Mouse (Mus musculus) kidney, adult 2 months (tissue): ENCODE measurements around the gene Rorb. TPM values are rescaled to one million over a fixed set of nuclear protein-coding genes. Genes with fewer than 3 reads are reported as not detected.

Experiments
- DNase-seq: peaks from one replicate; pipeline ENCODE4 v3.0.0; 2021
- H3K27ac ChIP-seq: fragments of 200-500 bp; 2 replicates; pipeline ENCODE4 v1.5.1; 2012; ENCODE audit warnings: low read depth, low read length, control low read depth, inconsistent platforms; ENCODE audit not compliant: insufficient read depth
- H3K27me3 ChIP-seq: fragments of 200-500 bp; replicated peaks from 2 replicates; pipeline ENCODE4 v1.6.1; 2012; ENCODE audit warnings: mild to moderate bottlenecking, moderate library complexity, low read length, inconsistent platforms; ENCODE audit not compliant: control insufficient read depth, insufficient read depth
- H3K36me3 ChIP-seq: fragments of 200-500 bp; 2 replicates; pipeline ENCODE4 v1.6.1; 2012; ENCODE audit warnings: mild to moderate bottlenecking, moderate library complexity, low read length, inconsistent platforms; ENCODE audit not compliant: control insufficient read depth, insufficient read depth
- H3K4me1 ChIP-seq: fragments of 200-500 bp; 2 replicates; pipeline ENCODE4 v1.6.1; 2011; ENCODE audit warnings: low read length; ENCODE audit not compliant: control insufficient read depth, insufficient read depth
- H3K4me3 ChIP-seq: fragments of 200-500 bp; 2 replicates; pipeline ENCODE4 v1.5.1; 2011; ENCODE audit warnings: mild to moderate bottlenecking, low read depth, low read length, control low read depth; ENCODE audit not compliant: insufficient read depth
- CTCF ChIP-seq: fragments of 200-500 bp; conservative IDR thresholded peaks from 2 replicates; pipeline ENCODE4 v1.5.1; 2011; ENCODE audit warnings: low read depth, mild to moderate bottlenecking, control low read depth, low read length, moderate library complexity, mixed read lengths; ENCODE audit not compliant: insufficient read depth, insufficient read length
- POLR2A ChIP-seq: fragments of 200-500 bp; IDR thresholded peaks from one replicate; pipeline ENCODE4 v1.6.1; 2011; ENCODE audit warnings: low read depth, low read length, control low read depth
- WGBS: fragments of 180-500 bp; shearing (Covaris S2); methylation state at CpG from one replicate; pipeline ENCODE4 v1.1.7; 2018; 5-methylcytosine and 5-hydroxymethylcytosine counted together
- polyA plus RNA-seq: library from polyadenylated mRNA; depleted of rRNA; stranded (reverse); fragments of >200 nt; gene quantifications from 2 replicates; pipeline ENCODE4 v1.2.3, GENCODE M21; 2012

Rorb gene
- polyA plus RNA-seq, 1 experiment, result 0.06 TPM

- H3K36me3 ChIP-seq, result no peaks in the 10 kb centered on the region
- WGBS, result 63% methylated on average over 4 of the region's 4 CpGs
- H3K4me3 ChIP-seq, result no peak overlapping the region
- TF ChIP-seq POLR2A, result no peak
- TF ChIP-seq CTCF, result no peak
- no peak overlapping the region for H3K27ac ChIP-seq
- H3K27me3 ChIP-seq, result no peaks in the 10 kb centered on the region
- no peaks in the 10 kb centered on the region for H3K4me1 ChIP-seq
- no peak for DNase-seq
Observed at GRCm38 (mm10) chr19:18967307-18967706, 143.7 kb downstream of the Rorb start.

GRCm38 (mm10) chr19:18959862-18960261 lies 151.1 kb downstream of the Rorb start:
- Histone ChIP-seq H3K4me1 (no peaks in the 10 kb centered on the region), H3K27ac (no peak overlapping the region), H3K4me3 (no peak overlapping the region), H3K36me3 (no peaks in the 10 kb centered on the region), H3K27me3 (no peaks in the 10 kb centered on the region)
- no peak for DNase-seq
- WGBS, result 9% methylated on average over 3 of the region's 3 CpGs
- TF ChIP-seq CTCF, result no peak
- no peak for TF ChIP-seq POLR2A

GRCm38 (mm10) chr19:18952806-18953205 lies 158.2 kb downstream of the Rorb start:
- DNase-seq, result no peak
- 55% methylated on average over 3 of the region's 3 CpGs for WGBS
- Histone ChIP-seq H3K27me3 (no peaks in the 10 kb centered on the region), H3K36me3 (no peaks in the 10 kb centered on the region), H3K4me1 (no peaks in the 10 kb centered on the region), H3K27ac (no peak overlapping the region), H3K4me3 (no peak overlapping the region)
- no peak for TF ChIP-seq POLR2A
- TF ChIP-seq CTCF, result no peak

GRCm38 (mm10) chr19:18947193-18947592 lies 163.8 kb downstream of the Rorb start:
- Histone ChIP-seq H3K4me1 (no peaks in the 10 kb centered on the region), H3K4me3 (no peak overlapping the region), H3K27me3 (no peaks in the 10 kb centered on the region), H3K27ac (no peak overlapping the region), H3K36me3 (no peaks in the 10 kb centered on the region)
- no peak for DNase-seq
- TF ChIP-seq CTCF, result no peak
- no peak for TF ChIP-seq POLR2A
- WGBS, result 72% methylated on average over 3 of the region's 3 CpGs

GRCm38 (mm10) chr19:18945265-18945664 lies 165.7 kb downstream of the Rorb start:
- 90% methylated on average over 3 of the region's 3 CpGs for WGBS
- no peaks in the 10 kb centered on the region for H3K36me3 ChIP-seq
- H3K27ac ChIP-seq, result no peak overlapping the region
- no peak overlapping the region for H3K4me3 ChIP-seq
- no peaks in the 10 kb centered on the region for H3K4me1 ChIP-seq
- TF ChIP-seq POLR2A (no peak), CTCF (no peak)
- DNase-seq, result no peak
- H3K27me3 ChIP-seq, result no peaks in the 10 kb centered on the region

GRCm38 (mm10) chr19:18941391-18941790 lies 169.6 kb downstream of the Rorb start:
- no peak for DNase-seq
- H3K36me3 ChIP-seq, result no peaks in the 10 kb centered on the region
- H3K4me3 ChIP-seq, result no peak overlapping the region
- no peak overlapping the region for H3K27ac ChIP-seq
- no peaks in the 10 kb centered on the region for H3K27me3 ChIP-seq
- no peaks in the 10 kb centered on the region for H3K4me1 ChIP-seq
- 73% methylated on average over 6 of the region's 6 CpGs for WGBS
- TF ChIP-seq POLR2A (no peak), CTCF (no peak)

GRCm38 (mm10) chr19:18911755-18912340 lies 199.1 kb downstream of the Rorb start:
- Histone ChIP-seq H3K36me3 (no peaks in the 10 kb centered on the region), H3K4me3 (no peak overlapping the region), H3K27ac (no peak overlapping the region), H3K4me1 (no peaks in the 10 kb centered on the region), H3K27me3 (no peaks in the 10 kb centered on the region)
- DNase-seq, result peak; percentile 19
- TF ChIP-seq POLR2A (no peak), CTCF (no peak)
